Mouse (Mus musculus): ENCODE results near the gene 2310061I04Rik.

2310061I04Rik gene

GRCm38 (mm10) chr17:35869346-35870067 lies 27.7 kb downstream of the 2310061I04Rik start:
- no peak for DNase-seq

GRCm38 (mm10) chr17:35868961-35869345 lies 28.3 kb downstream of the 2310061I04Rik start:
- DNase-seq, result no peak

GRCm38 (mm10) chr17:35868165-35868820 lies 28.9 kb downstream of the 2310061I04Rik start:
- no peak for DNase-seq

GRCm38 (mm10) chr17:35866911-35867890 lies 30.0 kb downstream of the 2310061I04Rik start:
- no peak for DNase-seq

GRCm38 (mm10) chr17:35866281-35866831 lies 30.9 kb downstream of the 2310061I04Rik start:
- DNase-seq, result no peak

GRCm38 (mm10) chr17:35865481-35866280 lies 31.6 kb downstream of the 2310061I04Rik start, which contains the start of gene Ppp1r18:
Gene Ppp1r18 (plus strand): TSS chr17:35865593.
- DNase-seq, result peak; percentile 49

- DNase-seq, result no peak
Observed at GRCm38 (mm10) chr17:35864832-35865353, 32.3 kb downstream of the 2310061I04Rik start.

- peak; percentile 84 for DNase-seq
Observed at GRCm38 (mm10) chr17:35861198-35861857, 35.9 kb downstream of the 2310061I04Rik start, which contains the start of gene Nrm. Gene Nrm (plus strand): TSS chr17:35861318.

- DNase-seq, result no peak
Observed at GRCm38 (mm10) chr17:35860831-35861197, 36.4 kb downstream of the 2310061I04Rik start.

GRCm38 (mm10) chr17:35859835-35860234 lies 37.4 kb downstream of the 2310061I04Rik start:
- DNase-seq, result no peak

- no peak for DNase-seq
Observed at GRCm38 (mm10) chr17:35859371-35859770, 37.9 kb downstream of the 2310061I04Rik start.

- DNase-seq, result no peak
Observed at GRCm38 (mm10) chr17:35850974-35851373, 46.3 kb downstream of the 2310061I04Rik start.

- DNase-seq, result no peak
Observed at GRCm38 (mm10) chr17:35848112-35848511, 49.1 kb downstream of the 2310061I04Rik start.

GRCm38 (mm10) chr17:35843514-35843913 lies 53.7 kb downstream of the 2310061I04Rik start:
- DNase-seq, result no peak
